Mouse (Mus musculus) central nervous system, embryonic 11.5 days (tissue): Measurements from ENCODE around the gene Rnf138rt1. TPM values are rescaled to one million over a fixed set of nuclear protein-coding genes. Genes with fewer than 3 reads are reported as not detected.

Source experiments
- polyA plus RNA-seq: library from polyadenylated mRNA; depleted of rRNA; stranded (reverse); fragments of >200 nt; gene quantifications from 2 replicates; pipeline ENCODE4 v1.2.3, GENCODE M21; 2012; rRNA removed

Rnf138rt1 gene
- 0.29 and 0.36 TPM in 2 replicates for polyA plus RNA-seq

DNA sequence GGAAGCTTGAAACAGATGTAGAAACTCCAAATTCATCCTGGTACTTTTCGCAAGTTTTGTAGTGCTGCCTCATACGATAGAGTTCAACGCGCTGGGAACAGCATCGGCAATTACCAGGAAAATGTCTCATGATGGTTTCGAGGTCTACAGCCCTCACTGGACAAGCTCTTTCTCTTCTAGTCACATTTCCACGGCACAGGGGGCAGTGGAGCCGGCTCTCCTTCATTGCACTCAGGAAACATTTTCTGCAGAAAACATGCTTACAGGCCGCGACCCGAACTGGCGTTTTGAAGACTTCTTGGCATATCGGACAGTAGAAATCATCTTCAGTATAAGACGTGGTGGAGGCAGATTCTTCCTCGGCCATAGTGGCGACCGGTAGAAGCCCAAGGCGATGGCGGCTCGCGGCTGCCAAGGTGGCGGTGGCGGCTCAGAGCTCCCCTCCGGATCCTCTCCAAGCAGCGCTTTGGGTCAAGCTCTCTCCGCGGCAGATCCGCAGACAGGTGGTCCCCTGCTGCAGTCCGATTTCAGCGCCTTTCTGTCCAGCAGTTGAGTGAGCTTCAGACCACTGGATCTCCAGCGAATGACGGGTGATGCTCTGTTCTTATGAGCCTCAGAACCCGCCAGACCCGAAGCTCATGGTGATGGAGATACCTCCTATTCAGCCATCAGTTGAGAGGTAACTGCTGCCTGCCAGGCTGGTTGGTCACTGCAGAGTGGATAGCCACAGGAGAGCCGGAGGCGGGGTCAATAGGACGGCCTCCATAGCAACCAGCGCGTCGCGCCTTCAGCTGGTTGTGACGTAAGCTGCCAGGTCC, at the start of gene Rnf138rt1:
Gene Rnf138rt1 (minus strand): TSS at position 713 of the 818 bp plus-strand sequence.

Other genes with a start within 250 kb of the Rnf138rt1 start
- 0.04 and 0.06 TPM in 2 replicates for gene Grpr, start 211.7 kb downstream of the Rnf138rt1 start, polyA plus RNA-seq
- gene Ap1s2, start 147.7 kb upstream of the Rnf138rt1 start, polyA plus RNA-seq, result 10.9 and 21.3 TPM in 2 replicates
- gene Zrsr2, start 197.3 kb upstream of the Rnf138rt1 start, polyA plus RNA-seq, result 48.6 and 104 TPM in 2 replicates